Mouse (Mus musculus) liver, embryonic 13.5 days (tissue): Measurements from ENCODE around the gene Tmem26. TPM values are rescaled to one million over a fixed set of nuclear protein-coding genes. Genes with fewer than 3 reads are reported as not detected.
A peak's percentile ranks its signal among the peaks of the same experiment; 100 is the strongest.

Source experiments
- ATAC-seq: fragments of 200-750 bp; cut with Nextera tagmentation; 2 replicates; pipeline ENCODE4 v1.8.0; 2017; ENCODE audit warnings: low read depth, mild to moderate bottlenecking, moderate number of reproducible peaks, moderate library complexity
- DNase-seq: peaks from one replicate; pipeline ENCODE4 v3.0.0; 2022
- H3K27ac ChIP-seq: fragments of 300-500 bp; sonication (generic); 2 replicates; pipeline ENCODE4 v1.5.1; 2015; ENCODE audit warnings: moderate library complexity, mild to moderate bottlenecking, inconsistent platforms
- H3K27me3 ChIP-seq: fragments of 300-500 bp; sonication (generic); 2 replicates; pipeline ENCODE4 v1.6.1; 2015; ENCODE audit warnings: mild to moderate bottlenecking, inconsistent platforms
- H3K36me3 ChIP-seq: fragments of 300-500 bp; sonication (generic); 2 replicates; pipeline ENCODE4 v1.6.1; 2015; ENCODE audit warnings: mild to moderate bottlenecking, inconsistent platforms
- H3K4me1 ChIP-seq: fragments of 300-500 bp; sonication (generic); replicated peaks from 2 replicates; pipeline ENCODE4 v1.6.1; 2015; ENCODE audit warnings: inconsistent platforms
- H3K4me2 ChIP-seq: fragments of 300-500 bp; sonication (generic); 2 replicates; pipeline ENCODE4 v1.6.1; 2015; ENCODE audit warnings: inconsistent platforms, mild to moderate bottlenecking, moderate library complexity
- H3K4me3 ChIP-seq: fragments of 300-500 bp; sonication (generic); replicated peaks from 2 replicates; pipeline ENCODE4 v1.5.1; 2015; ENCODE audit warnings: mild to moderate bottlenecking, inconsistent platforms
- H3K9ac ChIP-seq: fragments of 300-500 bp; sonication (generic); 2 replicates; pipeline ENCODE4 v1.6.1; 2015; ENCODE audit warnings: mild to moderate bottlenecking, inconsistent platforms
- H3K9me3 ChIP-seq: fragments of 300-500 bp; sonication (generic); replicated peaks from 2 replicates; pipeline ENCODE4 v1.6.1; 2016; ENCODE audit warnings: inconsistent platforms
- WGBS: fragments of 180-500 bp; shearing (Covaris S2); methylation state at CpG from one replicate; pipeline ENCODE4 v1.1.7; 2015; ENCODE audit not compliant: insufficient replicate concordance; 5-methylcytosine and 5-hydroxymethylcytosine counted together
- polyA plus RNA-seq: library from polyadenylated mRNA; unstranded; fragments of >200 nt; fragmentation: Nextera tagmentation; extraction: Ambion mirVana; gene quantifications from 2 replicates; pipeline ENCODE4 v1.2.1, GENCODE M21; 2015

Tmem26 gene
- 1.5 and 1.6 TPM in 2 replicates for polyA plus RNA-seq

GRCm38 (mm10) chr10:68723568-68724360 lies at the start of gene Tmem26:
Gene Tmem26 (plus strand): TSS chr10:68723646.
- DNase-seq = no peak
- H3K36me3 ChIP-seq = no peaks in the 10 kb centered on the region
- H3K4me3 ChIP-seq = peak within 1 kb of the TSS; percentile 44
- peaks cover 14% of the 10 kb centered on the region; the same call in 1 of the 2 replicates for H3K27me3 ChIP-seq
- H3K4me2 ChIP-seq = peak within 1 kb of the TSS; percentile 59
- H3K4me1 ChIP-seq = peaks cover 3% of the 10 kb centered on the region; the same call in 1 of the 2 replicates
- no peak within 1 kb of the TSS for H3K27ac ChIP-seq
- ATAC-seq = no peak
- H3K9me3 ChIP-seq = no peaks in the 10 kb centered on the region
- H3K9ac ChIP-seq = peak within 1 kb of the TSS; percentile 17; the same call in 1 of the 2 replicates
- WGBS = 2% methylated on average over 32 of the region's 32 CpGs

- Histone ChIP-seq H3K9ac (no peak overlapping the region), H3K4me2 (no peak overlapping the region), H3K27ac (no peak overlapping the region), H3K4me1 (no peaks in the 10 kb centered on the region), H3K27me3 (no peaks in the 10 kb centered on the region), H3K36me3 (no peaks in the 10 kb centered on the region), H3K4me3 (no peak overlapping the region), H3K9me3 (no peaks in the 10 kb centered on the region)
- WGBS = 58% methylated on average over 4 of the region's 4 CpGs
- ATAC-seq (no peak), DNase-seq (no peak)
Observed at GRCm38 (mm10) chr10:68678678-68679077, 44.8 kb upstream of the Tmem26 start.

- H3K27me3 ChIP-seq = no peaks in the 10 kb centered on the region
- WGBS = 37% methylated on average over 4 of the region's 4 CpGs
- H3K9me3 ChIP-seq = no peaks in the 10 kb centered on the region
- no peak overlapping the region for H3K27ac ChIP-seq
- ATAC-seq (no peak), DNase-seq (no peak)
- H3K36me3 ChIP-seq = no peaks in the 10 kb centered on the region
- no peak overlapping the region for H3K4me3 ChIP-seq
- no peak overlapping the region for H3K4me2 ChIP-seq
- no peak overlapping the region for H3K9ac ChIP-seq
- H3K4me1 ChIP-seq = no peaks in the 10 kb centered on the region
Observed at GRCm38 (mm10) chr10:68681233-68681632, 42.2 kb upstream of the Tmem26 start.

GRCm38 (mm10) chr10:68685510-68685909 lies 37.9 kb upstream of the Tmem26 start:
- no peak overlapping the region for H3K9ac ChIP-seq
- no peaks in the 10 kb centered on the region for H3K9me3 ChIP-seq
- H3K27ac ChIP-seq = no peak overlapping the region
- no peaks in the 10 kb centered on the region for H3K36me3 ChIP-seq
- no peak overlapping the region for H3K4me3 ChIP-seq
- no peak for DNase-seq
- H3K4me2 ChIP-seq = no peak overlapping the region
- no peak for ATAC-seq
- H3K27me3 ChIP-seq = no peaks in the 10 kb centered on the region
- H3K4me1 ChIP-seq = no peaks in the 10 kb centered on the region

GRCm38 (mm10) chr10:68691116-68691515 lies 32.3 kb upstream of the Tmem26 start:
- Histone ChIP-seq H3K4me1 (no peaks in the 10 kb centered on the region), H3K9ac (no peak overlapping the region), H3K9me3 (no peaks in the 10 kb centered on the region; the same call in 1 of the 2 replicates), H3K4me3 (no peak overlapping the region), H3K36me3 (no peaks in the 10 kb centered on the region), H3K27me3 (no peaks in the 10 kb centered on the region), H3K4me2 (no peak overlapping the region), H3K27ac (no peak overlapping the region)
- ATAC-seq (no peak), DNase-seq (no peak)
- 63% methylated on average over 7 of the region's 7 CpGs for WGBS

- no peak overlapping the region for H3K4me3 ChIP-seq
- no peak for ATAC-seq
- no peak overlapping the region for H3K9ac ChIP-seq
- H3K9me3 ChIP-seq = no peaks in the 10 kb centered on the region; the same call in 1 of the 2 replicates
- WGBS = 59% methylated on average over 1 of the region's 1 CpGs
- H3K36me3 ChIP-seq = no peaks in the 10 kb centered on the region
- H3K4me2 ChIP-seq = no peak overlapping the region
- no peaks in the 10 kb centered on the region for H3K4me1 ChIP-seq
- no peak for DNase-seq
- no peaks in the 10 kb centered on the region for H3K27me3 ChIP-seq
- H3K27ac ChIP-seq = no peak overlapping the region
Observed at GRCm38 (mm10) chr10:68692401-68692800, 31.0 kb upstream of the Tmem26 start.

- H3K4me3 ChIP-seq = no peak overlapping the region
- no peaks in the 10 kb centered on the region; the same call in 1 of the 2 replicates for H3K9me3 ChIP-seq
- ATAC-seq (no peak), DNase-seq (no peak)
- no peak overlapping the region for H3K27ac ChIP-seq
- H3K36me3 ChIP-seq = no peaks in the 10 kb centered on the region
- no peaks in the 10 kb centered on the region for H3K27me3 ChIP-seq
- H3K9ac ChIP-seq = no peak overlapping the region
- H3K4me1 ChIP-seq = no peaks in the 10 kb centered on the region
- H3K4me2 ChIP-seq = no peak overlapping the region
Observed at GRCm38 (mm10) chr10:68695760-68696336, 27.6 kb upstream of the Tmem26 start.

GRCm38 (mm10) chr10:68704268-68704667 lies 19.2 kb upstream of the Tmem26 start:
- no peak for DNase-seq
- Histone ChIP-seq H3K27ac (no peak overlapping the region), H3K4me3 (no peak overlapping the region), H3K4me2 (no peak overlapping the region), H3K36me3 (no peaks in the 10 kb centered on the region), H3K9me3 (no peaks in the 10 kb centered on the region), H3K9ac (no peak overlapping the region), H3K4me1 (no peaks in the 10 kb centered on the region), H3K27me3 (no peaks in the 10 kb centered on the region)
- WGBS = 54% methylated on average over 2 of the region's 2 CpGs
- ATAC-seq = no peak

GRCm38 (mm10) chr10:68705471-68706036 lies 17.9 kb upstream of the Tmem26 start:
- 54% methylated on average over 4 of the region's 4 CpGs for WGBS
- ATAC-seq = no peak
- H3K27ac ChIP-seq = no peak overlapping the region
- H3K4me1 ChIP-seq = no peaks in the 10 kb centered on the region
- H3K9me3 ChIP-seq = no peaks in the 10 kb centered on the region
- H3K9ac ChIP-seq = no peak overlapping the region
- H3K36me3 ChIP-seq = no peaks in the 10 kb centered on the region
- no peak overlapping the region for H3K4me3 ChIP-seq
- H3K4me2 ChIP-seq = no peak overlapping the region
- no peaks in the 10 kb centered on the region for H3K27me3 ChIP-seq
- DNase-seq = no peak

- Histone ChIP-seq H3K9ac (no peak overlapping the region), H3K36me3 (no peaks in the 10 kb centered on the region), H3K27ac (no peak overlapping the region), H3K4me3 (no peak overlapping the region), H3K4me1 (no peaks in the 10 kb centered on the region), H3K4me2 (no peak overlapping the region), H3K27me3 (no peaks in the 10 kb centered on the region), H3K9me3 (no peaks in the 10 kb centered on the region)
- DNase-seq (no peak), ATAC-seq (no peak)
- 46% methylated on average over 3 of the region's 3 CpGs for WGBS
Observed at GRCm38 (mm10) chr10:68707014-68707852, 16.2 kb upstream of the Tmem26 start.

GRCm38 (mm10) chr10:68712926-68713325 lies 10.5 kb upstream of the Tmem26 start:
- H3K4me3 ChIP-seq = no peak overlapping the region
- ATAC-seq (no peak), DNase-seq (no peak)
- WGBS = 35% methylated on average over 2 of the region's 2 CpGs
- H3K4me1 ChIP-seq = no peaks in the 10 kb centered on the region
- no peaks in the 10 kb centered on the region for H3K36me3 ChIP-seq
- no peak overlapping the region for H3K27ac ChIP-seq
- H3K4me2 ChIP-seq = no peak overlapping the region
- no peak overlapping the region for H3K9ac ChIP-seq
- no peaks in the 10 kb centered on the region for H3K9me3 ChIP-seq
- H3K27me3 ChIP-seq = no peaks in the 10 kb centered on the region
